Mouse (Mus musculus) lung, postnatal 25 days (tissue): ENCODE data around the gene Ptpru.
"Not testable (repeated sequence)": the region's sequence is repeated elsewhere in the genome, so short reads cannot be mapped to it uniquely, and the experiment has no call there.

Experiments used
- DNase-seq: peaks from one replicate; pipeline ENCODE4 v3.0.0; 2022; ENCODE audit warnings: low spot score

Ptpru gene

DNA sequence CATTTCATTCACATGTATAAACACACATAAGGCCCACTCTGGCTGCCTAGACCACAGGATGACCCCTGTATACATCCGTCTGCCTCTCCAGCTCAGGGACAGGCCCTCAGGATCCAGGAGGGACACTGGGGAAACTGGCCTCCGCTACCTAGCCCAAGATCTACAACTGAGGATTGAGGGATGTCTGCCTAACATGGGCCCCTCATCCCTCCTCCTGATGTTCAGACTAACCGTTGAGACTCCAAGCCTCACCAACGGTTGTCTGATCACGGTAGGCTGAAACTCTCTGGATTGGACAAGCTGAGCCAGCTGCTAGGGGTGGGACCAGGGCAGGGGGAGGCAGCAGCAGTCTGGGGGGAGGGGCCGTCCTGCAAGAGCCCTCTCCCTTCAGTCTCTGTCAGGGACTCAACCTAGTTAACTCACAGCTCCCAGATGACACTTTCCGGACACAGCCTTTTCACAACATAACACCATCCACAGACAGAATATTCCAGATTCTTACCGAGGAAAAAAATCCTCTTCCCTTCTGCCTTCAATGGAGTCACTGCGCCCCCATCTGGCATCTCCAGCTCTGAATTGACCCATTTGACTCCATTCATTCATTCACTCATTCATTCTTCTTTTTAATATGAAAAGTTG lies 4.0 kb downstream of the Ptpru start:
- no peak for DNase-seq

GRCm38 (mm10) chr4:131832759-131833407 lies 5.2 kb downstream of the Ptpru start:
- no peak for DNase-seq

DNA sequence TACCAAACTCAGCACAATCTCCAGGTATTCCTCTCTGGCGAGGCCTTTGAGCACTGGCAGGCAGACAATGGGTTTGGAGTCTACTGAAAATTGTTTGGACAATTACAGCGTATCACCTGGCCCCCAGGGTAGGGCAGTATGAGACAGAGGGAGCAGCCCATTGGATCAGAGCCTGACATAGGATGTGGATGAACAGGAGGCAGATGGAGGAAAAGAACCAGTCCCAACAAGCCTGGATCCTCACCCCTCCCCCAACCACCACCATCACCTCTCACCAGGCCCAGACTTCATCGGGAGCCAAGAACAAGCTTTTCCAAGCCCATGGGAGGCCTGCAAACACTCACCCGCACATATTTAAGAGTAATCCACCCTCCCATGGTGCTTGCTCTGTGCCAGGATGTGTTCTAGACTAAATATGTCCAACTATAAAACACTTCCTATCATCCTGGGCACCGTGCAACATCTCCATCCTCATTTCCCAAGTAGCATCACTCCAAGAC lies 6.5 kb downstream of the Ptpru start:
- no peak for DNase-seq

GRCm38 (mm10) chr4:131829123-131829522 lies 9.0 kb downstream of the Ptpru start:
- no peak for DNase-seq

GRCm38 (mm10) chr4:131826905-131827304 lies 11.2 kb downstream of the Ptpru start:
- DNase-seq: no peak

DNA sequence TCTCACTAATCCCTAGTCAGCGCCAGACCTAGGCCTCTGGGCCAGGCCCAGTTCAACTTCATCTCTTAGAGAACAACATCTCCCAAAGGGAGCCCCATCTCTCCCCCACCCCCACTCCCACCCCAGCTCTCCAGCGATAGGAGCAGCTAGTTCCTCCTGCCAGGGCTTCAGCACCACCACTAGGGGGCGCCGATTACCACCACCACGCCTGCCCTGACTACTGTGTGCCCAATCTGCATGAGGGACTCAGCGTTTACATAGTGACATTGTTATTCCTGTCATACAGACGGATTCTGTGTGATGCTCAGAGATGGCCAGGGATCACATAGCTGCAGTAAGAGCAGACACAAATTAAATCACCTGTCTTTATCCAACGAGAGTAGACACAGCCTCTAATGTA lies 12.3 kb downstream of the Ptpru start:
- peak; percentile 57 for DNase-seq

GRCm38 (mm10) chr4:131824939-131825338 lies 13.1 kb downstream of the Ptpru start:
- no peak for DNase-seq

- DNase-seq: no peak
Measured at GRCm38 (mm10) chr4:131822583-131822982, 15.5 kb downstream of the Ptpru start.

- DNase-seq: no peak
Measured at GRCm38 (mm10) chr4:131821161-131821731, 16.8 kb downstream of the Ptpru start.

DNA sequence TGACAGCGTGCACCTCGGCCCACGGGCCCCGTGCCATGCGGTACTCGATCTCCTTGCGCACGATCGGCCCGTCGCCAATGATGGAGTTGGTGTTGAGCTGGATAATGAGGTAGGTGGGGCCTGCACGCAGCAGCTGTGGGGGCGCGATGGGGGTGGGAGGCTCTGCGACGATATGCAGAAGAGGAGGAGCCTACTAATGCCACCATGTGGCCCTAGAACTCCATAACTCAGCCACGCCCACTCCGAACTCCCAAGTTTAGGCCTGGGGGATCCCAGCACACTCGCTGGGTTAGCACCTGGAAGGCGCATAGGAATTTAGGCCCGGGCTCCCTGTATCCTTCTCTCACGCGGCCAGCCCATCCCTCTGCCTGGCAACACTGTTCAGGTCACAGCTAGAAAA lies 19.2 kb downstream of the Ptpru start:
- no peak for DNase-seq

DNA sequence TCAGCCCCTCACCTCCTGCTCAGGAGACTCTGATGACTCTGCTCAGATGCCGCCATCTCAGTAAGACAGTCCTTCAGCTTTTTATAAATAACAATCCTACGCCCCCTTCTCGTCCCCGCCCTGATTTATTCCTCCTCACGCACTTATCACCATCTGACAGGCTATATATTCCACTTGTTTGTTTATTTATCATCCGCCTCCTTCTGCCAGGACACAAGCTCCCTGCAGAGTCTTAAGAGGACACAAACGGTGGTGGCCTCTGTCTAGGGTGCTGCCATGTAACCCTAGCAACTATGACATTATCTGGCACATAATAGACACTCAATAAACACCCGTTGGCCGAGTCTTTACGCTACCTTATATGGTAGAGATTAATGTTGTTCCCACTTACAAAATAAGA lies 22.3 kb downstream of the Ptpru start:
- no peak for DNase-seq

- no peak for DNase-seq
Measured at GRCm38 (mm10) chr4:131814869-131815268, 23.2 kb downstream of the Ptpru start.

DNA sequence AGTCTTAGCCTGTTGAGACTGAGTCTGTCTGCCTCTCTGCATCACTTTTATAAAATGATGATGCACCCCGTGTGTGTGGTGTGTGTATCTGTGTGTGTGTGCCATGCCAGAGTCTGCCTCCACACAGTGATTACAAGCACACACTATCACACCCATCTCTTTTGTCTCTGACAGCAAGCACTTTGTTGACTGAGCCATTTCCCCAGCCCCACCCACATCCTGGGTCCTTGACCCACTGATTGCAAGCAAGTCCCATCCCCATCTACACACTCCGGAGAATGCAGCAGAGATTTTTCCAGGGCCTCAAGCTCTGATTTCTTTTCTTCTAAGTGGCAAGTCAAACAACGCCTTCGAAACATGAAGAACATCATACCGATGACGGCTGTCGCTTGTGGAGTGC lies 24.3 kb downstream of the Ptpru start:
- peak; percentile 29 for DNase-seq

DNA sequence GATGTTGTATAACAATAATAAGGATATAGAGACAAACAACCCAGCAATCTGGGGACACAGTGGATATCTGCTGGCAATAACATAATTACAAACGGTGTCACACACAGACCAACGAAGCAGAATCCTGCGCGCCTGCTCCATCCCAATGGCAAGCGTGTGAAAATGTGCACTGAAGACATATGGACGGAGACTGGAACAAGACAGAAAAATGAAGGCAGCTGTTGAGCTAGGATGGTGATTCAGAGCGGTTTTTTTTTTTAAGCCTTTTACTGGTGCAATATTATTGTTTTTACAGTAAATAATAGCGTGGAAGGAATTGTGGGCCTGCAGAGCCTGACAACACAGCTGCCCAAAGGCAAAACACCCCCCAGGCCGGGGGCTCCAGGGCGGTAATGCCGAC lies 25.6 kb downstream of the Ptpru start:
- no peak for DNase-seq

GRCm38 (mm10) chr4:131805255-131805654 lies 32.8 kb downstream of the Ptpru start:
- DNase-seq: no peak

- DNase-seq: not testable (repeated sequence)
Measured at GRCm38 (mm10) chr4:131804732-131805131, 33.4 kb downstream of the Ptpru start.

- DNase-seq: no peak
Measured at GRCm38 (mm10) chr4:131803846-131804245, 34.2 kb downstream of the Ptpru start.

DNA sequence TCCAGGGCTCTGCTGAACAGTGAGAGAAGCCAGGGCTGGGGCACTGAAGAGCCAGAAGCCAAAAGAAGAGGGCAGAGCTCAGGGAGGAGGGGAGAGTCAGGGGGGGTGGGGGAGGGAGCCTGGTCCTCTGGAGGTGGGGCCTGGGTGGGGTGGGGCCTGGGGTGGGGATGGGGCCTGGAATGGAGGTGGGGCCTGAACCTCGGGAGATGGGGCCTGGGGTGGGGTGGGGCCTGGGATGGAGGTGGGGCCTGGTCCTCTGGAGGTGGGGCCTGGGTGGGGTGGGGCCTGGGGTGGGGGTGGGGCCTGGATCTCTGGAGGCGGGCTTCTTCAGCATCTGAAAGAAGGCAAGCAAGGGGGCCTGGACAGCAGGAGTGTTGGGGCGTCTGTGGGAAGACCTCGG lies 39.1 kb downstream of the Ptpru start:
- DNase-seq: no peak

- no peak for DNase-seq
Measured at GRCm38 (mm10) chr4:131797920-131798319, 40.2 kb downstream of the Ptpru start.

- DNase-seq: no peak
Measured at GRCm38 (mm10) chr4:131797483-131797882, 40.6 kb downstream of the Ptpru start.

DNA sequence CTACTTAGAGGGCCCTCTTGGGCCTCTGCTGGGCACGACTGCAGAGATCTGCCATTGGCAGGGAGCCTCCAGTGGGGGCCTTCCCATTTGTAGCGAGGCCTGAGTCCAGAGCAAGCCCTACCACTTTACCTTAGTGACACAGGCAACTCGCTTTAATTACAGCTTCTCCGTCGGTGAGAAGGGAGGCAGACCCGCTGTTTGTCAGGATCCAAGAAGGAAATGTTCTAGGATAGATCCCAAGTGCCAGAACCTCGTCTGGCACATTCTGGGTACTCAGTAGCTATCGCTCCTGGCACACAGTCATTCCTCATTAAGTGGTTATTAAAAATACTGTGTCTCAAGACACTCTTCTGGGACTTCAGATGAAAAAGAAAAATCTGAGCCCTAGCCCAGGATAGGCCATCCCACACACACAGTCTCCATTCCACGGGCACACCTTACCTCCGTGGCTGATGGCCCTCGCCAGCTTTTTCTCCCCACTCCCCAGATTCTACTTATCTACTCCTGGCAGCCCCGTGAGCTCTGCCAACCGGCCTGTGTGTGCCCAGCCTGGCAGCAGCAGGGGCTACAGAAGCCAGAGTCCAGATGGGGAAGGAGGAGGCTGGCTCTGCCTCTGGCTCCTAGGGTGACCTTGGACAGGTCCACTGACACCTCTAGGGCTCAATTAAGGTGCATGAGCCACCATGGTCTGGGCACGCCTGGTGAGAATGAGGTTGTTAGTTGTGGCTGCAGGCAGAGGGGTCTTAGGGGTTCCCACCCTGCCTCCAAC lies 41.6 kb downstream of the Ptpru start:
- DNase-seq: no peak

GRCm38 (mm10) chr4:131786800-131787199 lies 51.3 kb downstream of the Ptpru start:
- DNase-seq: peak; percentile 89

GRCm38 (mm10) chr4:131784034-131784433 lies 54.1 kb downstream of the Ptpru start:
- peak; percentile 63 for DNase-seq
